Mouse (Mus musculus) spleen, adult 2 months (tissue): ENCODE data around the gene Atraid.

Source experiments
- CTCF ChIP-seq: fragments of 200-500 bp; IDR thresholded peaks from 2 replicates; pipeline ENCODE4 v1.5.1; 2011; ENCODE audit warnings: mild to moderate bottlenecking, inconsistent platforms; ENCODE audit not compliant: insufficient read depth, insufficient read length, insufficient replicate concordance; ENCODE audit errors: extremely low read depth
- POLR2A ChIP-seq: fragments of 200-500 bp; IDR thresholded peaks from 2 replicates; pipeline ENCODE4 v1.6.1; 2011; ENCODE audit warnings: low read depth, low read length, inconsistent platforms

- TF ChIP-seq CTCF (no peak), POLR2A (no peak)
Measured at GRCm38 (mm10) chr5:31092231-31092975, 44.3 kb downstream of the Atraid start.
